Comparison of ENCODE assay signal across 23 mouse cellular contexts in the genomic region with DNA sequence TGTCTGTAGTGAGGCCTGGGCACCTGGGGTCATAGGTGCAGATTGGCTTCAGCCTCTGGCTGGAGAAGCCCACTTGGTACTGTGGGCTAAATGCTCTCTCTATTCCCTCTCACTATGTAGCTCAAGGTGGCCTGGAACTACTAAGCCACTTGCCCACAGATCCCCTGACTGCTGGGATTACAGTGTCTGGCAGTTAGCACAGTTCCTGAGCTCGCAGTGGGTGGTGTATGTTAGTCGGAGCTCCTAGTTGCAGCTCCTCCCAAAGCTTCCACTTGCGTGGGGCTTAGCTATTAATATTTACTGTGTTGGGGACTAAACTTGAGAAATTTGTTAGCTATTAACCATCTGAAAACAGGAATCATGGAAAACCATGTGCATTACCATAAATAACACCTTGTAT. TPM values are rescaled to one million over a fixed set of nuclear protein-coding genes. Genes with fewer than 3 reads are reported as not detected.
DNase-seq lines count a peak whose midpoint lies in the region; ATAC-seq and TF ChIP-seq lines count a peak whose summit lies in the region.
"Had no signal": no experiment of that assay in that cellular context is flagged by ENCODE, and none has a peak within 500 bp of the region (broad histone marks: within the 10 kb centered on the region; RNA-seq: fewer than 3 reads in every experiment).

No protein-coding gene starts in this region.

- no peak overlapping the region for H3K4me2 ChIP-seq in kidney, embryonic 14.5 days (replicated peaks; ENCODE audit: low read depth, low read length)
- no peak overlapping the region for H3K4me2 ChIP-seq in liver, embryonic 13.5 days
- H3K4me2 ChIP-seq in liver, embryonic 11.5 days: no peak overlapping the region
- no peak overlapping the region for H3K4me2 ChIP-seq in midbrain, embryonic 16.5 days (ENCODE audit: low read length)
- H3K4me2 ChIP-seq: embryonic facial prominence, embryonic 12.5 days; heart, embryonic 12.5 days; midbrain, embryonic 12.5 days; neural tube, embryonic 12.5 days; stomach, embryonic 15.5 days had no signal

- H3K9ac ChIP-seq in kidney, embryonic 14.5 days (ENCODE audit: low read depth, low read length): no peak overlapping the region
- no peak overlapping the region for H3K9ac ChIP-seq in liver, embryonic 13.5 days
- no peak overlapping the region for H3K9ac ChIP-seq in liver, embryonic 11.5 days (ENCODE audit: low read depth, low read length)
- H3K9ac ChIP-seq in midbrain, embryonic 16.5 days (ENCODE audit: low read depth, low read length): no peak overlapping the region
- H3K9ac ChIP-seq: embryonic facial prominence, embryonic 12.5 days; heart, embryonic 12.5 days; liver, embryonic 14.5 days; midbrain, embryonic 12.5 days; neural tube, embryonic 12.5 days; stomach, embryonic 15.5 days had no signal

- WGBS in kidney, adult 2 months: 31% methylated on average over 3 of the region's 3 CpGs
- WGBS in kidney, embryonic 14.5 days: 79% methylated on average over 3 of the region's 3 CpGs
- WGBS in liver, embryonic 13.5 days (ENCODE audit: insufficient replicate concordance): 74% methylated on average over 3 of the region's 3 CpGs
- 85% methylated on average over 3 of the region's 3 CpGs for WGBS in liver, embryonic 11.5 days
- 88% methylated on average over 3 of the region's 3 CpGs for WGBS in midbrain, embryonic 16.5 days

- no peak overlapping the region for H3K27ac ChIP-seq in kidney, adult 2 months (ENCODE audit: insufficient read depth, low read depth, low read length)
- no peak overlapping the region for H3K27ac ChIP-seq in kidney, embryonic 14.5 days (ENCODE audit: low read depth, low read length)
- H3K27ac ChIP-seq in liver, embryonic 13.5 days: 0 out of 2 replicates have a peak overlapping the region, but pooled peaks have one; percentile 39
- H3K27ac ChIP-seq in liver, embryonic 11.5 days (ENCODE audit: low read depth, low read length): no peak overlapping the region
- no peak overlapping the region for H3K27ac ChIP-seq in midbrain, embryonic 16.5 days (ENCODE audit: low read length)
- H3K27ac ChIP-seq: embryonic facial prominence, embryonic 12.5 days; liver, embryonic 14.5 days; midbrain, embryonic 12.5 days; neural tube, embryonic 12.5 days; stomach, embryonic 15.5 days had no signal

- H3K27me3 ChIP-seq in kidney, adult 2 months (replicated peaks; ENCODE audit: control insufficient read depth, insufficient read depth, low read length): no peaks in the 10 kb centered on the region
- H3K27me3 ChIP-seq in kidney, embryonic 14.5 days (ENCODE audit: control insufficient read depth, insufficient read depth, low read length): no peaks in the 10 kb centered on the region
- H3K27me3 ChIP-seq in liver, embryonic 13.5 days: no peaks in the 10 kb centered on the region
- H3K27me3 ChIP-seq in liver, embryonic 11.5 days (replicated peaks; ENCODE audit: control insufficient read depth, insufficient read depth, low read length): no peaks in the 10 kb centered on the region
- H3K27me3 ChIP-seq in midbrain, embryonic 16.5 days (ENCODE audit: control insufficient read depth, insufficient read depth, low read depth, low read length): no peaks in the 10 kb centered on the region
- H3K27me3 ChIP-seq: embryonic facial prominence, embryonic 12.5 days; heart, embryonic 12.5 days; midbrain, embryonic 12.5 days; neural tube, embryonic 12.5 days; Patski; stomach, embryonic 15.5 days had no signal

- no peak for DNase-seq in frontal cortex, postnatal 14 days (ENCODE audit: low spot score in 2 of 2)
- peak; percentile 64 for DNase-seq in kidney, adult 2 months
- no peak for DNase-seq in liver, embryonic 13.5 days
- no peak for DNase-seq in liver, embryonic 11.5 days (ENCODE audit: low spot score)
- peak; percentile 58 for DNase-seq in kidney, adult 9 months
- DNase-seq: adrenal gland, postnatal 10 days; cerebellum, adult 11 months; cerebellum, postnatal 10 days; right cerebral cortex, postnatal 14 days; thymus, adult 2 months had no signal

- TF ChIP-seq POLR2A in kidney, adult 2 months (IDR thresholded peaks at IDR 0.05; ENCODE audit: low read depth, low read length): no peak

- H3K4me3 ChIP-seq in kidney, adult 2 months (ENCODE audit: insufficient read depth, low read depth, low read length): no peak overlapping the region
- H3K4me3 ChIP-seq in kidney, embryonic 14.5 days (ENCODE audit: low read length): no peak overlapping the region
- H3K4me3 ChIP-seq in liver, embryonic 13.5 days (replicated peaks): no peak overlapping the region
- H3K4me3 ChIP-seq in liver, embryonic 11.5 days (ENCODE audit: low read depth, low read length): no peak overlapping the region
- H3K4me3 ChIP-seq in midbrain, embryonic 16.5 days (ENCODE audit: low read depth, low read length): no peak overlapping the region
- H3K4me3 ChIP-seq: embryonic facial prominence, embryonic 12.5 days; heart, embryonic 12.5 days; midbrain, embryonic 12.5 days; neural tube, embryonic 12.5 days; stomach, embryonic 15.5 days had no signal

- H3K4me1 ChIP-seq in kidney, adult 2 months (ENCODE audit: control insufficient read depth, insufficient read depth, low read length): peaks cover 29% of the 10 kb centered on the region
- peaks cover 7% of the 10 kb centered on the region; the same call in 1 of the 2 replicates for H3K4me1 ChIP-seq in kidney, embryonic 14.5 days (ENCODE audit: control insufficient read depth, insufficient read depth, low read length)
- H3K4me1 ChIP-seq in liver, embryonic 13.5 days (replicated peaks): peaks cover 58% of the 10 kb centered on the region
- peaks cover 9% of the 10 kb centered on the region for H3K4me1 ChIP-seq in liver, embryonic 11.5 days (replicated peaks; ENCODE audit: control insufficient read depth, insufficient read depth, low read length)
- H3K4me1 ChIP-seq in midbrain, embryonic 16.5 days (ENCODE audit: control insufficient read depth, insufficient read depth, low read length): peaks cover 19% of the 10 kb centered on the region
- H3K4me1 ChIP-seq: stomach, embryonic 15.5 days had no signal

- ATAC-seq in frontal cortex, adult (ENCODE audit: low TSS enrichment): peak; percentile 79
- ATAC-seq in kidney, embryonic 14.5 days (ENCODE audit: low FRiP score, low TSS enrichment): no peak
- no peak for ATAC-seq in liver, embryonic 13.5 days (ENCODE audit: low read depth)
- no peak for ATAC-seq in liver, embryonic 11.5 days (replicated peaks; ENCODE audit: low FRiP score)
- no peak for ATAC-seq in midbrain, embryonic 16.5 days
- ATAC-seq: forebrain, embryonic 14.5 days; hindbrain, embryonic 16.5 days; intestine, postnatal 0 days; Patski had no signal

- no peaks in the 10 kb centered on the region for H3K9me3 ChIP-seq in kidney, embryonic 14.5 days (ENCODE audit: control insufficient read depth, low read length)
- no peaks in the 10 kb centered on the region for H3K9me3 ChIP-seq in liver, embryonic 13.5 days (replicated peaks)
- no peaks in the 10 kb centered on the region for H3K9me3 ChIP-seq in liver, embryonic 11.5 days (ENCODE audit: control insufficient read depth, low read length)
- no peaks in the 10 kb centered on the region for H3K9me3 ChIP-seq in midbrain, embryonic 16.5 days (replicated peaks; ENCODE audit: control insufficient read depth, low read length, poor library complexity, severe bottlenecking)
- H3K9me3 ChIP-seq: embryonic facial prominence, embryonic 12.5 days; heart, embryonic 12.5 days; midbrain, embryonic 12.5 days; neural tube, embryonic 12.5 days; stomach, embryonic 15.5 days had no signal

- TF ChIP-seq CTCF in kidney, adult 2 months (conservative IDR thresholded peaks at IDR 0.05; ENCODE audit: insufficient read depth, insufficient read length, low read depth, low read length): no peak

- peaks cover 4% of the 10 kb centered on the region; the same call in 1 of the 2 replicates for H3K36me3 ChIP-seq in kidney, adult 2 months (ENCODE audit: control insufficient read depth, insufficient read depth, low read length)
- peaks cover 9% of the 10 kb centered on the region for H3K36me3 ChIP-seq in kidney, embryonic 14.5 days (ENCODE audit: control insufficient read depth, insufficient read depth, low read length)
- H3K36me3 ChIP-seq in liver, embryonic 13.5 days: peaks cover 20% of the 10 kb centered on the region
- H3K36me3 ChIP-seq in liver, embryonic 11.5 days (ENCODE audit: control insufficient read depth, insufficient read depth, low read length): peaks cover 9% of the 10 kb centered on the region
- H3K36me3 ChIP-seq in midbrain, embryonic 16.5 days (ENCODE audit: control insufficient read depth, insufficient read depth, low read length): 0 out of 2 replicates have a peak, but pooled peaks cover 10% of the 10 kb centered on the region

RNA-seq across cellular contexts. Expression of a gene that starts 6.8 kb away (rescaled TPM):
- polyA plus RNA-seq in kidney, adult 2 months (2012; rRNA removed): 269 and 296 TPM in 2 replicates
- polyA plus RNA-seq in kidney, embryonic 14.5 days (2014; fragmentation: Nextera tagmentation; extraction: Ambion mirVana): 95.2 and 173 TPM in 2 replicates
- 199 and 242 TPM in 2 replicates for polyA plus RNA-seq in liver, embryonic 13.5 days (2015; fragmentation: Nextera tagmentation; extraction: Ambion mirVana)
- polyA plus RNA-seq in liver, embryonic 11.5 days (2014; fragmentation: Nextera tagmentation; extraction: Ambion mirVana): 153 and 158 TPM in 2 replicates
- 217 and 228 TPM in 2 replicates for polyA plus RNA-seq in midbrain, embryonic 16.5 days (2015; fragmentation: Nextera tagmentation; extraction: Ambion mirVana)

RNA-seq across cellular contexts. Expression of a gene that starts 28.2 kb away (rescaled TPM):
- polyA plus RNA-seq in kidney, adult 2 months (2012; rRNA removed): 22.3 and 24.7 TPM in 2 replicates
- polyA plus RNA-seq in kidney, embryonic 14.5 days (2014; fragmentation: Nextera tagmentation; extraction: Ambion mirVana): 12.5 and 14.6 TPM in 2 replicates
- 7.1 and 9.1 TPM in 2 replicates for polyA plus RNA-seq in liver, embryonic 13.5 days (2015; fragmentation: Nextera tagmentation; extraction: Ambion mirVana)
- 13.8 and 14.8 TPM in 2 replicates for polyA plus RNA-seq in liver, embryonic 11.5 days (2014; fragmentation: Nextera tagmentation; extraction: Ambion mirVana)
- 29.1 and 30.3 TPM in 2 replicates for polyA plus RNA-seq in midbrain, embryonic 16.5 days (2015; fragmentation: Nextera tagmentation; extraction: Ambion mirVana)

RNA-seq across cellular contexts. Expression of a gene that starts 56.4 kb away (rescaled TPM):
- 43.8 and 76.7 TPM in 2 replicates for polyA plus RNA-seq in kidney, adult 2 months (2012; rRNA removed)
- polyA plus RNA-seq in kidney, embryonic 14.5 days (2014; fragmentation: Nextera tagmentation; extraction: Ambion mirVana): 359 and 395 TPM in 2 replicates
- polyA plus RNA-seq in liver, embryonic 13.5 days (2015; fragmentation: Nextera tagmentation; extraction: Ambion mirVana): 295 and 356 TPM in 2 replicates
- polyA plus RNA-seq in liver, embryonic 11.5 days (2014; fragmentation: Nextera tagmentation; extraction: Ambion mirVana): 458 and 484 TPM in 2 replicates
- 209 and 225 TPM in 2 replicates for polyA plus RNA-seq in midbrain, embryonic 16.5 days (2015; fragmentation: Nextera tagmentation; extraction: Ambion mirVana)

Comparison
In these comparisons a context has a peak if more than half of its experiments do, and no peak if none do; other contexts are left out.
1. DNase-seq: peak in kidney, adult 2 months (single experiment) and kidney, adult 9 months (single experiment); none in frontal cortex, postnatal 14 days (0 of 2), liver, embryonic 13.5 days (single experiment) and liver, embryonic 11.5 days (single experiment).